Mouse (Mus musculus) layer of hippocampus, adult 18-20 months (tissue): ENCODE data around the gene Dhrs9. TPM values are rescaled to one million over a fixed set of nuclear protein-coding genes. Genes with fewer than 3 reads are reported as not detected.
"Not testable (repeated sequence)": the region's sequence is repeated elsewhere in the genome, so short reads cannot be mapped to it uniquely, and the experiment has no call there.

ENCODE experiments used
- DNase-seq, 2 experiments: peaks; one replicate each; pipeline ENCODE4 v3.0.0; 2022; ENCODE audit warnings: low spot score in 2 of 2
- long read RNA-seq: library from polyadenylated mRNA; stranded (forward); transcript quantifications from one replicate; pipeline ENCODE4 v2.0.0, GENCODE M21; 2021
- total RNA-seq, 2 experiments: library from RNA; stranded (reverse); gene quantifications; 2 replicates each; pipeline ENCODE4 v1.2.3; 2021

Gene Dhrs9
- total RNA-seq, result not detected
- long read RNA-seq, result 0 reads

GRCm38 (mm10) chr2:69380281-69380680 is at the start of gene Dhrs9:
TSS of gene Dhrs9 (plus strand) at chr2:69380445.
- no peak for DNase-seq

DNA sequence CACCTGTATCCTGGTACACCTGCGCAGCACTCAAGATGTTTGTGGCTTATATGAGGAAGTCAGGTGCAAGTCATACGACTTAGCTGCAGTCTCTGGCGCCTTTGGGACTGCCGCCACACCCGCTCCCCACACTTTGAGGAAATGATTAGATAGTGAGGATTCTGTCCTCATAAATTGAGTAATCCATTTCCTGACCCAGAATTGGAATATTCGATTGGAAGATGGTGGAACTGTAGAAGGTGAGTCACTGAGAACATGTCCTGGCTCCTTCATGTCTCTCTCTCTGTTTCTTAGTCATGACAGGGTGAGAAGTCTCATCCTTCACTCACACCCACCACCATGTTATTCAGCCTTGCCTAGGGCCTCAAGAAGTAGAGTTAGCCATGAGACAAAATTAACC is 48.7 kb upstream of the Dhrs9 start:
- DNase-seq, result not testable (repeated sequence)

- no peak for DNase-seq
These were observed 38.7 kb upstream of the Dhrs9 start for GRCm38 (mm10) chr2:69341506-69341905.

DNA sequence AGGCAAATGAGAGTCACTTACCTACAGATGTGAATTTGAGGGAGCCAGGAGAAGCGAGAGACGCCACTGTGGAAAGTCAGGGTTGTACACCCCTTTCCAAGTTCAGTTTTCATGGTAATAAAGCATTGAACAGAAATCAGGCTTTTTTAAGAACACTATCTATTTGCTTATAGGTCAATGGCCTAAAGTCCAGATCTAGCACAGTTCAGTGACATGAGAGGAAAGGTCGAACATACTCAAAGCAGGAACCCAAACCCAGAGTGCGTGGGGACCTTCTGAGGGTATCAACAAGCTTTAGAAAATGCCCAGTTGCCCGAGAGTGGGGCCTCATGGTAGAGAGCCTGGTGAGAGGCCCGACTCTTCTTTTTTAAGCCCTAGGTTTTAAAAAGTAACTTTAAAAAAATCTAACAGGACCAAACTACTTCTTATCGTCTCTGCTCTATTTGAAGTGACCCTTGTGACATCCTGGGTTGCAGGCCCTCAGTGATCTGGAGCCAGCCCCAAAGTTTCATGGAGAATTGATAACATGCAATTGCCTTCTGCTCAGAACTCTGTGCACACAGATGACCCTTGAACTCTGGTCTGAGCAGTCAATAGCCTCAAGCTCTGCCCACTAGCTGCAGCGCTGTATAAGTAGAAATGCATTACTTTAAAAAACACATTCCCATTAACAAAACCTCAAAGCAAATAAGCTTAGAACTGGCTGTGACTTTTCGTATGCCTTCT is 37.6 kb upstream of the Dhrs9 start, which contains the start of gene Abcb11:
Abcb11 (minus strand) TSS at position 121 of the 726 bp plus-strand sequence.
- no peak for DNase-seq

DNA sequence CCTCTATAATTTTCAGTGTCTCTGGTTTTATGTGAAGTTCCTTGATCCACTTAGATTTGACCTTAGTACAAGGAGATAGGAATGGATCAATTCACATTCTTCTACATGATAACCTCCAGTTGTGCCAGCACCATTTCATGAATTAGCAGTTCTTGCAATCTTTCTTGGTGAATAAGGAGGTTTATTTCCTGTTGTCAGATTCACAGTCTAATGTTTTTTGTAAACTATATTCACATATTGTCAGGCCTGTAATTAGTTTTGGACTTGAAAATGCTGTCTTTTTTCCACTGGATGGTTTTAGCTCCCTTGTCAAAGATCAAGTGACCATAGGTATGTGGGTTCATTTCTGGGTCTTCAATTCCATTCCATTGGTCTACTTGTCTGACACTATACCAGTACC is 24.8 kb upstream of the Dhrs9 start:
- DNase-seq, result not testable (repeated sequence)

DNA sequence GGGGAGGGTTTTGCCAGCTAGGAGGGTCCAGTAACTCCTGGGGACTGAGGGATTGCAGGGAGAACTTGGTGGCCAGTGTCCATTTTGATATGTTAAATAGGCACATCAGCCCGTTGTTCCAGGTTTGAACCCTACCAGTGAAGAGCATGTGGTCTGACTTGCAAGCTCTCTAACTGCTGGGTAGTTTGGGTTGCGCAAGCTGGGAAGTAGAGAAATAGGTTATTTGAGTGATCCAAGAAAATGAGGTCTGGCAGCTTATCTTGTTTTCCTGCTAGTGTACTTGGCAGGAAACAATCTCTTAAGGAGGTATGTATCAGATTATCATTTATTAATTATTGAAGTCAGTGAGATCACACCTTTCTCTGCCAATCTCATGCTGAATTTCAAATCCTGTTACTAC is 15.4 kb upstream of the Dhrs9 start:
- no peak for DNase-seq

GRCm38 (mm10) chr2:69365275-69365674 is 15.0 kb upstream of the Dhrs9 start:
- no peak for DNase-seq

DNA sequence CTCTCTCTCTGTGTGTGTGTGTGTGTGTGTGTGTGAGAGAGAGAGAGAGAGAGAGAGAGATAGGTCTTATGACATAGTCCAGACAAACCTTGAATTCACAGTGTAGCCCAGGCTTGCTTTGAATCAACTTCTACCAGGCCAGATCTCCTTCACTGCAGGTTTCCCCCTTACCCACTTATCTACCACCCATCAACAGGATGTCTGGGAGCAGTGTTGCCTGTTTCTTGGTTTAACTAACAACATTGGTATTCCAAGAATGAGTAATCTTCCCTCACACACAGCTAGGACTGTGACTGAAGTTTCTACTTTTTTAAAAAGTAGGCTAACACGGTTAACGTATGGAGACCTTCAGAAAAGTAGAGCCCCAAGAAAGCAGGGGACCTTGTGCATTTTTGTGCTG is 3.5 kb upstream of the Dhrs9 start:
- DNase-seq, result no peak

GRCm38 (mm10) chr2:69379801-69380200 is 444 bp upstream of the Dhrs9 start:
- DNase-seq, result peak in 1 of 2 experiments; percentile 12

DNA sequence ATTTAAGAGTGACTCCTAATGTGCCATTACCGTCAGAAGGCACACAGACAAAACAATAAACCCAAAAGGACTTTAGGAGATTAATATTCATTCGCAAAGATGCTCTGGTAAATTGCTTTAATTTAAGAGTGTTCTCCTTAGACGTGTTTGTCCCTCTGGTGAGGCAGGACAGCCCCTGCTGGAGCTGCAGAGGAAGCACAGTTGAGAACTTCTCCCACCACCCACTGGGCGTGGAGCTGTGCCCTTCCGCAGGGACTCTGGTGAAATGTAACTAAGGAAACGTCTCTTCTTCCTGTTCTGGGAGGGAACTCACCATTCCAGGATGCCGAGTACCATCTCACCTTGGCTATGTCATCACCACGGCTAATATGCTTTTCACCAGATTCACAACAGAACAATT is 1.5 kb downstream of the Dhrs9 start:
- DNase-seq, result no peak

GRCm38 (mm10) chr2:69382838-69383237 is 2.6 kb downstream of the Dhrs9 start:
- no peak for DNase-seq

GRCm38 (mm10) chr2:69386118-69386871 is 6.0 kb downstream of the Dhrs9 start:
- DNase-seq, result no peak

GRCm38 (mm10) chr2:69393947-69394346 is 13.7 kb downstream of the Dhrs9 start:
- DNase-seq, result no peak

GRCm38 (mm10) chr2:69395597-69396248 is 15.5 kb downstream of the Dhrs9 start:
- DNase-seq, result no peak

DNA sequence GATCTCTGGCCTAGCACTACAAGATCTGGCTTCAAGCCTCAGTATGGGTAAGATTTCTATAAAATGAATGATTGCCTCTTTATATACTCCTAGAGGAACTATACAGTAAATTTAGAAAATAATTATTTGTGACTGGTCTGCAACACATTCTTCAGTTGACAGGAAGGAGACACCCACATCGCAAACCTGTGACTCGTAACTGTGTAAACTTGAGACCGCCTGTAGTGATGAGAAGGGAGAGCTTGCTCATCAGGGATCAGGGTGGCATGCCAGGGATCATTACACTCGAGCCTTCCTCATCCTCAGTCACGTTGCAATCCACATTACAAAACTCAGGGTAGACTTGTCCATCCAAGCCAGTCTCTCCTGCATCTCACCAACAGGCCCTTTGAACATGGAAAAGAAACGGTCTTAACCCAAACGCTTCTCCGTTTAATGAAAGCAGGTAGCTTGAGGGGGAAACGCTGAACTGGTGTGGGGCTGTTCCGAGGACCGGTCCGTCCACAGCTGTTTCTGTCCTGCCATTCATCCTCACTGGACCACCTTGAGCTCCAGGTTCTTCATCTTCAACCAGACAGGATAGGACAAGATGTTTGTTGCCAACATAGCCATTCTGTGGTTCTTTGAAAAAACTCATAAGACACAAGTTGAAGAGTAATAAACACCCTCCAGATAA is 16.7 kb downstream of the Dhrs9 start:
- no peak for DNase-seq

GRCm38 (mm10) chr2:69400866-69401604 is 20.8 kb downstream of the Dhrs9 start:
- no peak for DNase-seq

DNA sequence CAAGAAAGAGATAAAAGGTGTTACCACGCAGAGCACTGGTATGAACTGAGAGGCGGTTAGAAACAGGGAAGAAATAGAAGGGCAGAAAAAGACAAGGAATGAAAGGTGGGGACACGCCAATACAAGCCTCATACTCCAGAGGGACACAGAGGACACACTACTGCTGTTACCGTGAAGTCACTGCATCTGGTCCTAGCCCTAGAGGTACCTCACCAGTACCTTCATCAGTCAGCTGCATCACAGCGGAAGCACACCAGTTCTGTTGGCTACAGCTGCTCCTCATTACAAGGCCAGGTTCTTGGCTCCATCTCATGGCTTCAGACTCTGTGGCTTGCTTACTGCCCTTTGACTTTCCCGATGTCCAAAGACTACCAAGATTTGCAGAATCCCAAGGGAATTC is 21.6 kb downstream of the Dhrs9 start:
- DNase-seq, result no peak

DNA sequence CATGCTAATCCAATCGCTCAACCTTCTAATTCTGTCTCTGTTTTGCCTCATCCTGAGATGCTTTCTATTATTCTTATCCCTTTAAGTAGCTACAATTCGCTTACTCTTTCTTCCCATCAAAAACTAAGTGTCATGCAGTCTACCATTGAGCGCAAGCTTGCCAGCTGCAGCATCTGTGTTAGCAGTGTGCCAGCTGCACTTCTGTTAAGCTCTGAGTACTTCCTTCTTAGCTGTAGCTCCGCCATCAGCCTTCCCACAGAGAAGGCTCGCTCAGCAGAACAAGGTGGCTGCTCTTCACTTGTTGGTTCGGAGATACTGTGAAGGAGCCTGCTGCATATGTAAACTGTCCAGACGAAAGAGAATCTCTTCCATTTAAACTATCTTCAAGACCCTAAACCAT is 22.1 kb downstream of the Dhrs9 start:
- DNase-seq, result no peak

- no peak for DNase-seq
These were observed 25.4 kb downstream of the Dhrs9 start for GRCm38 (mm10) chr2:69405692-69406091.

- no peak for DNase-seq
These were observed 34.3 kb downstream of the Dhrs9 start for GRCm38 (mm10) chr2:69414539-69414938.

GRCm38 (mm10) chr2:69415070-69415469 is 34.8 kb downstream of the Dhrs9 start:
- no peak for DNase-seq
